Mouse (Mus musculus) brain, embryonic 14.5 days (tissue): Measurements from ENCODE around the gene Pnpla8.

Source experiments
- CTCF ChIP-seq: fragments of 200-500 bp; IDR thresholded peaks from 2 replicates; pipeline ENCODE4 v1.5.1; 2012; ENCODE audit warnings: inconsistent platforms, mild to moderate bottlenecking, moderate library complexity, borderline replicate concordance; ENCODE audit not compliant: insufficient read depth, insufficient read length; ENCODE audit errors: extremely low read depth
- POLR2A ChIP-seq: fragments of 200-500 bp; IDR thresholded peaks from 2 replicates; pipeline ENCODE4 v1.6.1; 2012; ENCODE audit warnings: mild to moderate bottlenecking, inconsistent platforms, borderline replicate concordance; ENCODE audit not compliant: poor library complexity, insufficient read depth, insufficient read length, severe bottlenecking; ENCODE audit errors: extremely low read depth

DNA sequence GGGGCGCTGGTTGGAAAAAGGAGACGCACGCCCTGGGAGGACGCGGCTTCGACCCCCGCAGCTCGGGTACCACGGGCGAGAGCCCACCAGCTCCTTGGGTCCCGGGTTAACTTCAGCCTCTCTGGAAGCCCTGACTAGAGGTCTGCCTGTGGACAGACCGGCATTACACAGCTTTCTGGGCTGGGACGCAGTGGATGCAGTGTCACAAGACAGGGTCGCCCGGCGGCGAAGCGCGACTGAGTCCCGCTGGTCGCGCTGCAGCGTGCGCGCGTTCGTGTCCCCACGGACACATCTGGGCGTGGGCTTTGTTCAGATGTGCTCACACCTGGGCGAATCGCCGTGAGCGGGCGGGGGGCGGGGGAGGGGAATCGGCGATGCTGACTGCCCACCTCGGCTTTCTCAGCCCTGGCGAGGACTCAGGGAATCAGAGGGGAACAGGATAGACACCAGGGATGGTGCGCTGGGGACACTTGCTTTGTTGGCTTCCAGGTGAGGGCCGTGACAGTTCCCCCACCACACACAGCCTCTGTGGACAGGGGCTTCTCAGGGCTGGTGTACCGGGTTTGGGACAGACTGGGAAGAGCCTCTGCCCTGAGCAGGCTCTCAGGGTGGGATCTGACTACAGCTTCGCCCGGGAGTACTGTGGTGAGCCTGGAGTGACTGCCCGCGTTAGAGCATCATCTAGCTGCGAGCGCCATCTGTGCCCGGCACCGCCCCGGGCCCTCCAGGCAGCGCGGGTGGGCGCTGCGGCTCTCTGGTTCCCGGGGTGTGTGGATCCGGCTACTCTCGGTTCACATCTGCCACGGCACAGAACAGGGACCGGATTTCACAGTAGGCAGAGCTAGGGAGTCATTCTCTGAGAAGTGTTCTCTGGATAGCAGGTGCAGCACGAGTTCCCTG lies 108.4 kb downstream of the Pnpla8 start:
- TF ChIP-seq CTCF (no peak), POLR2A (0 out of 2 replicates have a peak, but pooled peaks have one; percentile 33)
